Mouse (Mus musculus): ENCODE data around the gene Hpse2.
"Not testable (repeated sequence)": the region's sequence is repeated elsewhere in the genome, so short reads cannot be mapped to it uniquely, and the experiment has no call there.

DNA sequence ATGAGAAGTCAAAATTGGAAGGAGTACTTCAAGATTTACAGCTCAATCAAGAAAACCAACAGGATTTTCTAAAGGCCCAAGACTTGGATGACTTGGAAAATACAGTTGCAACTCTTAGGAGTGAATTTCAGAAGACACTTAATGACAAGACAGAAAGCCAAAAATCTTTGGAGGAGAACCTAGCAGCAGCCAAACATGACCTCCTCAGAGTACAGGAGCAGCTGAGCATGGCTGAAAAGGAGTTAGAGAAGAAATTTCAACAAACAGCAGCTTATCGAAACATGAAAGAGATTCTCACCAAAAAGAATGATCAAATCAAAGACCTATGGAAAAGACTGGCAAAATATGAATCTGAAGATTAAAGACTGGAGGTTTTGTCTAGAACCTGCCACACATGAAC lies 106.8 kb downstream of the Hpse2 start:
- not testable (repeated sequence) for TF ChIP-seq CTCF (conservative IDR thresholded peaks at IDR 0.05; ENCODE audit: low read length); NANOG (IDR thresholded peaks at IDR 0.05; ENCODE audit: borderline replicate concordance, low read length); POU5F1 (IDR thresholded peaks at IDR 0.05; ENCODE audit: borderline replicate concordance, low read length)

Data from E14TG2a.4 (cell line).